Mouse (Mus musculus): ENCODE data around the gene Klf13. TPM values are rescaled to one million over a fixed set of nuclear protein-coding genes. Genes with fewer than 3 reads are reported as not detected.
A peak's percentile ranks its signal among the peaks of the same experiment; 100 is the strongest.

The Klf13 gene
- total RNA-seq, 2 experiments from 2014 or later = 70.9 to 77.5 TPM

GRCm38 (mm10) chr7:63950931-63951607 lies 12.4 kb upstream of the Klf13 start:
- DNase-seq (ENCODE audit: low spot score in 2 of 2) = peak in 1 of 2 experiments; percentile 57

GRCm38 (mm10) chr7:63949176-63949575 lies 10.5 kb upstream of the Klf13 start:
- DNase-seq (ENCODE audit: low spot score in 2 of 2) = no peak

GRCm38 (mm10) chr7:63947514-63948487 lies 9.1 kb upstream of the Klf13 start:
- no peak for DNase-seq (ENCODE audit: low spot score in 2 of 2)

- DNase-seq (ENCODE audit: low spot score in 2 of 2) = no peak
These were observed 5.2 kb upstream of the Klf13 start for GRCm38 (mm10) chr7:63943946-63944345.

GRCm38 (mm10) chr7:63941501-63941900 lies 2.8 kb upstream of the Klf13 start:
- no peak for DNase-seq (ENCODE audit: low spot score in 2 of 2)

- DNase-seq (ENCODE audit: low spot score in 2 of 2) = no peak
These were observed 2.3 kb upstream of the Klf13 start for GRCm38 (mm10) chr7:63941050-63941449.

GRCm38 (mm10) chr7:63940321-63940720 lies 1.6 kb upstream of the Klf13 start:
- no peak for DNase-seq (ENCODE audit: low spot score in 2 of 2)

GRCm38 (mm10) chr7:63939397-63939951 lies 759 bp upstream of the Klf13 start:
- DNase-seq (ENCODE audit: low spot score in 2 of 2) = peak; percentile 47 to 71

- no peak for DNase-seq (ENCODE audit: low spot score in 2 of 2)
These were observed 425 bp downstream of the Klf13 start for GRCm38 (mm10) chr7:63938066-63938913.

- DNase-seq (ENCODE audit: low spot score in 2 of 2) = peak; percentile 65 to 66
These were observed 1.3 kb downstream of the Klf13 start for GRCm38 (mm10) chr7:63937236-63938065.

- DNase-seq (ENCODE audit: low spot score in 2 of 2) = no peak
These were observed 1.8 kb downstream of the Klf13 start for GRCm38 (mm10) chr7:63936986-63937235.

GRCm38 (mm10) chr7:63936188-63936985 lies 2.3 kb downstream of the Klf13 start:
- DNase-seq (ENCODE audit: low spot score in 2 of 2) = peak; percentile 36 to 68

- no peak for DNase-seq (ENCODE audit: low spot score in 2 of 2)
These were observed 2.9 kb downstream of the Klf13 start for GRCm38 (mm10) chr7:63935809-63936187.

- DNase-seq (ENCODE audit: low spot score in 2 of 2) = no peak
These were observed 4.2 kb downstream of the Klf13 start for GRCm38 (mm10) chr7:63934530-63934929.

- no peak for DNase-seq (ENCODE audit: low spot score in 2 of 2)
These were observed 4.8 kb downstream of the Klf13 start for GRCm38 (mm10) chr7:63933905-63934304.

- no peak for DNase-seq (ENCODE audit: low spot score in 2 of 2)
These were observed 6.3 kb downstream of the Klf13 start for GRCm38 (mm10) chr7:63932461-63932860.

GRCm38 (mm10) chr7:63930766-63931165 lies 7.9 kb downstream of the Klf13 start:
- DNase-seq (ENCODE audit: low spot score in 2 of 2) = no peak

- DNase-seq (ENCODE audit: low spot score in 2 of 2) = no peak
These were observed 8.6 kb downstream of the Klf13 start for GRCm38 (mm10) chr7:63930132-63930531.

GRCm38 (mm10) chr7:63929080-63929479 lies 9.6 kb downstream of the Klf13 start:
- DNase-seq (ENCODE audit: low spot score in 2 of 2) = no peak

- no peak for DNase-seq (ENCODE audit: low spot score in 2 of 2)
These were observed 11.6 kb downstream of the Klf13 start for GRCm38 (mm10) chr7:63927121-63927520.

Measured in adrenal gland, postnatal 4 days (tissue).